Mouse (Mus musculus) forebrain, embryonic 13.5 days (tissue): ENCODE results near the gene Adamtsl2. TPM values are rescaled to one million over a fixed set of nuclear protein-coding genes. Genes with fewer than 3 reads are reported as not detected.

Source experiments
- ATAC-seq: fragments of 200-750 bp; cut with Nextera tagmentation; 2 replicates; pipeline ENCODE4 v1.8.0; 2017
- H3K27ac ChIP-seq: fragments of 300-500 bp; sonication (generic); 2 replicates; pipeline ENCODE4 v1.5.1; 2015; ENCODE audit warnings: inconsistent platforms, mild to moderate bottlenecking, moderate library complexity
- H3K27me3 ChIP-seq: fragments of 300-500 bp; sonication (generic); 2 replicates; pipeline ENCODE4 v1.6.1; 2015; ENCODE audit warnings: mild to moderate bottlenecking, inconsistent platforms
- H3K36me3 ChIP-seq: fragments of 300-500 bp; sonication (generic); 2 replicates; pipeline ENCODE4 v1.6.1; 2015; ENCODE audit warnings: mild to moderate bottlenecking, inconsistent platforms; ENCODE audit not compliant: poor library complexity, severe bottlenecking
- H3K4me1 ChIP-seq: fragments of 300-500 bp; sonication (generic); 2 replicates; pipeline ENCODE4 v1.6.1; 2015; ENCODE audit warnings: inconsistent platforms
- H3K4me2 ChIP-seq: fragments of 300-500 bp; sonication (generic); 2 replicates; pipeline ENCODE4 v1.6.1; 2015; ENCODE audit warnings: inconsistent platforms, mild to moderate bottlenecking, moderate library complexity
- H3K4me3 ChIP-seq: fragments of 300-500 bp; sonication (generic); 2 replicates; pipeline ENCODE4 v1.5.1; 2015; ENCODE audit warnings: mild to moderate bottlenecking, inconsistent platforms
- H3K9ac ChIP-seq: fragments of 300-500 bp; sonication (generic); 2 replicates; pipeline ENCODE4 v1.6.1; 2015; ENCODE audit warnings: mild to moderate bottlenecking, inconsistent platforms
- H3K9me3 ChIP-seq: fragments of 300-500 bp; sonication (generic); replicated peaks from 2 replicates; pipeline ENCODE4 v1.6.1; 2016; ENCODE audit warnings: inconsistent platforms
- WGBS: fragments of 180-500 bp; shearing (Covaris S2); methylation state at CpG from one replicate; pipeline ENCODE4 v1.1.7; 2015; 5-methylcytosine and 5-hydroxymethylcytosine counted together
- polyA plus RNA-seq: library from polyadenylated mRNA; unstranded; fragments of >200 nt; fragmentation: Nextera tagmentation; extraction: Ambion mirVana; gene quantifications from 2 replicates; pipeline ENCODE4 v1.2.1, GENCODE M21; 2015

Adamtsl2 gene
- polyA plus RNA-seq, 1 experiment from 2014 or later, result 5.7 TPM

GRCm38 (mm10) chr2:27058251-27058650, 20.9 kb upstream of the Adamtsl2 start:
- 65% methylated on average over 4 of the region's 4 CpGs for WGBS
- Histone ChIP-seq H3K4me2 (no peak overlapping the region), H3K9ac (no peak overlapping the region), H3K9me3 (no peaks in the 10 kb centered on the region), H3K4me1 (peaks cover 11% of the 10 kb centered on the region; the same call in 1 of the 2 replicates), H3K4me3 (no peak overlapping the region), H3K36me3 (no peaks in the 10 kb centered on the region), H3K27me3 (no peaks in the 10 kb centered on the region), H3K27ac (no peak overlapping the region)
- no peak for ATAC-seq

- Histone ChIP-seq H3K4me1 (peaks cover 11% of the 10 kb centered on the region; the same call in 1 of the 2 replicates), H3K4me2 (no peak overlapping the region), H3K36me3 (no peaks in the 10 kb centered on the region), H3K9ac (no peak overlapping the region), H3K27ac (no peak overlapping the region), H3K4me3 (no peak overlapping the region), H3K27me3 (no peaks in the 10 kb centered on the region), H3K9me3 (no peaks in the 10 kb centered on the region)
- ATAC-seq, result no peak
- WGBS, result 63% methylated on average over 12 of the region's 12 CpGs
Observed at GRCm38 (mm10) chr2:27058751-27059150, 20.4 kb upstream of the Adamtsl2 start.

GRCm38 (mm10) chr2:27059187-27059586, 20.0 kb upstream of the Adamtsl2 start:
- H3K9ac ChIP-seq, result no peak overlapping the region
- no peaks in the 10 kb centered on the region for H3K27me3 ChIP-seq
- H3K27ac ChIP-seq, result no peak overlapping the region
- H3K4me1 ChIP-seq, result peaks cover 11% of the 10 kb centered on the region; the same call in 1 of the 2 replicates
- H3K9me3 ChIP-seq, result no peaks in the 10 kb centered on the region
- 86% methylated on average over 9 of the region's 9 CpGs for WGBS
- ATAC-seq, result no peak
- H3K4me2 ChIP-seq, result no peak overlapping the region
- H3K36me3 ChIP-seq, result no peaks in the 10 kb centered on the region
- no peak overlapping the region for H3K4me3 ChIP-seq

GRCm38 (mm10) chr2:27067124-27067523, 12.1 kb upstream of the Adamtsl2 start:
- Histone ChIP-seq H3K9ac (no peak overlapping the region), H3K9me3 (no peaks in the 10 kb centered on the region), H3K27me3 (no peaks in the 10 kb centered on the region), H3K4me3 (no peak overlapping the region), H3K4me2 (no peak overlapping the region), H3K4me1 (peaks cover 6% of the 10 kb centered on the region), H3K36me3 (no peaks in the 10 kb centered on the region), H3K27ac (no peak overlapping the region)
- 91% methylated on average over 2 of the region's 2 CpGs for WGBS
- no peak for ATAC-seq

GRCm38 (mm10) chr2:27067996-27068395, 11.2 kb upstream of the Adamtsl2 start:
- no peak for ATAC-seq
- no peaks in the 10 kb centered on the region for H3K9me3 ChIP-seq
- peaks cover 6% of the 10 kb centered on the region for H3K4me1 ChIP-seq
- no peaks in the 10 kb centered on the region for H3K27me3 ChIP-seq
- no peak overlapping the region for H3K4me2 ChIP-seq
- WGBS, result 56% methylated on average over 2 of the region's 2 CpGs
- no peak overlapping the region for H3K27ac ChIP-seq
- no peak overlapping the region for H3K4me3 ChIP-seq
- H3K36me3 ChIP-seq, result no peaks in the 10 kb centered on the region
- H3K9ac ChIP-seq, result no peak overlapping the region

- Histone ChIP-seq H3K27ac (no peak overlapping the region), H3K4me1 (peaks cover 6% of the 10 kb centered on the region), H3K4me2 (no peak overlapping the region), H3K4me3 (no peak overlapping the region), H3K9me3 (no peaks in the 10 kb centered on the region), H3K36me3 (no peaks in the 10 kb centered on the region), H3K9ac (no peak overlapping the region), H3K27me3 (no peaks in the 10 kb centered on the region)
- no peak for ATAC-seq
- WGBS, result 63% methylated on average over 3 of the region's 3 CpGs
Observed at GRCm38 (mm10) chr2:27069646-27070045, 9.5 kb upstream of the Adamtsl2 start.

GRCm38 (mm10) chr2:27070247-27070813, 8.8 kb upstream of the Adamtsl2 start:
- Histone ChIP-seq H3K4me1 (peaks cover 6% of the 10 kb centered on the region), H3K9ac (no peak overlapping the region), H3K27ac (no peak overlapping the region), H3K4me3 (no peak overlapping the region), H3K36me3 (no peaks in the 10 kb centered on the region), H3K4me2 (no peak overlapping the region), H3K27me3 (no peaks in the 10 kb centered on the region), H3K9me3 (no peaks in the 10 kb centered on the region)
- no peak for ATAC-seq
- WGBS, result 82% methylated on average over 2 of the region's 2 CpGs

GRCm38 (mm10) chr2:27071137-27071536, 8.0 kb upstream of the Adamtsl2 start:
- no peak for ATAC-seq
- H3K27ac ChIP-seq, result no peak overlapping the region
- WGBS, result 25% methylated on average over 4 of the region's 4 CpGs

GRCm38 (mm10) chr2:27071978-27072377, 7.2 kb upstream of the Adamtsl2 start, which contains the start of gene Mymk:
Gene Mymk, minus strand, starts transcription at chr2:27072179.
- Histone ChIP-seq H3K9me3 (no peaks in the 10 kb centered on the region), H3K4me1 (peaks cover 6% of the 10 kb centered on the region), H3K36me3 (no peaks in the 10 kb centered on the region), H3K4me2 (no peak within 1 kb of the TSS), H3K27me3 (no peaks in the 10 kb centered on the region), H3K9ac (no peak within 1 kb of the TSS), H3K4me3 (no peak within 1 kb of the TSS), H3K27ac (no peak within 1 kb of the TSS)
- WGBS, result 71% methylated on average over 2 of the region's 2 CpGs
- no peak for ATAC-seq

More at GRCm38 (mm10) chr2:27071137-27071536, 8.0 kb upstream of the Adamtsl2 start:
- Histone ChIP-seq H3K36me3 (no peaks in the 10 kb centered on the region), H3K9ac (no peak overlapping the region), H3K27me3 (no peaks in the 10 kb centered on the region), H3K4me3 (no peak overlapping the region), H3K9me3 (no peaks in the 10 kb centered on the region), H3K4me1 (peaks cover 6% of the 10 kb centered on the region), H3K4me2 (no peak overlapping the region)

- Histone ChIP-seq H3K27me3 (no peaks in the 10 kb centered on the region), H3K9ac (no peak overlapping the region), H3K36me3 (no peaks in the 10 kb centered on the region), H3K4me1 (peaks cover 14% of the 10 kb centered on the region), H3K4me2 (no peak overlapping the region), H3K9me3 (no peaks in the 10 kb centered on the region), H3K4me3 (no peak overlapping the region), H3K27ac (no peak overlapping the region)
- 81% methylated on average over 4 of the region's 4 CpGs for WGBS
- ATAC-seq, result no peak
Observed at GRCm38 (mm10) chr2:27073407-27073806, 5.8 kb upstream of the Adamtsl2 start.

GRCm38 (mm10) chr2:27074804-27075203, 4.4 kb upstream of the Adamtsl2 start:
- H3K4me3 ChIP-seq, result no peak overlapping the region
- H3K27me3 ChIP-seq, result no peaks in the 10 kb centered on the region
- no peak overlapping the region for H3K9ac ChIP-seq
- H3K4me2 ChIP-seq, result no peak overlapping the region
- peaks cover 28% of the 10 kb centered on the region for H3K4me1 ChIP-seq
- 86% methylated on average over 4 of the region's 4 CpGs for WGBS
- H3K27ac ChIP-seq, result no peak overlapping the region
- no peaks in the 10 kb centered on the region for H3K36me3 ChIP-seq
- ATAC-seq, result no peak
- no peaks in the 10 kb centered on the region for H3K9me3 ChIP-seq

GRCm38 (mm10) chr2:27075485-27075884, 3.7 kb upstream of the Adamtsl2 start:
- Histone ChIP-seq H3K9ac (no peak overlapping the region), H3K4me2 (no peak overlapping the region), H3K4me1 (peaks cover 35% of the 10 kb centered on the region), H3K27ac (no peak overlapping the region), H3K36me3 (no peaks in the 10 kb centered on the region), H3K9me3 (no peaks in the 10 kb centered on the region), H3K27me3 (no peaks in the 10 kb centered on the region), H3K4me3 (no peak overlapping the region)
- no peak for ATAC-seq
- 68% methylated on average over 3 of the region's 3 CpGs for WGBS

- Histone ChIP-seq H3K27ac (no peak overlapping the region), H3K9ac (no peak overlapping the region), H3K27me3 (no peaks in the 10 kb centered on the region), H3K4me3 (no peak overlapping the region), H3K36me3 (no peaks in the 10 kb centered on the region), H3K9me3 (no peaks in the 10 kb centered on the region), H3K4me1 (peaks cover 28% of the 10 kb centered on the region), H3K4me2 (no peak overlapping the region)
- no peak for ATAC-seq
- WGBS, result 64% methylated on average over 10 of the region's 10 CpGs
Observed at GRCm38 (mm10) chr2:27077655-27078244, 1.4 kb upstream of the Adamtsl2 start.
